Mouse (Mus musculus) hindbrain, postnatal 0 days (tissue): ENCODE measurements around the gene Tbx6. TPM values are rescaled to one million over a fixed set of nuclear protein-coding genes. Genes with fewer than 3 reads are reported as not detected.

Source experiments
- ATAC-seq: fragments of 200-750 bp; cut with Nextera tagmentation; 2 replicates; pipeline ENCODE4 v1.8.0; 2017; ENCODE audit warnings: mild to moderate bottlenecking, moderate TSS enrichment, moderate library complexity
- DNase-seq: peaks from one replicate; pipeline ENCODE4 v3.0.0-alpha.2; 2015; ENCODE audit warnings: low spot score
- H3K27ac ChIP-seq: fragments of 300-500 bp; sonication (generic); 2 replicates; pipeline ENCODE4 v1.5.1; 2014; ENCODE audit warnings: mild to moderate bottlenecking
- H3K27me3 ChIP-seq: fragments of 300-500 bp; sonication (generic); 2 replicates; pipeline ENCODE4 v1.6.1; 2014; ENCODE audit warnings: low read length, mixed read lengths; ENCODE audit not compliant: insufficient read depth
- H3K36me3 ChIP-seq: fragments of 300-500 bp; sonication (generic); 2 replicates; pipeline ENCODE4 v1.6.1; 2014; ENCODE audit warnings: low read length, mixed read lengths; ENCODE audit not compliant: insufficient read depth
- H3K4me1 ChIP-seq: fragments of 300-500 bp; sonication (generic); 2 replicates; pipeline ENCODE4 v1.6.1; 2014; ENCODE audit warnings: antibody characterized with exemption, low read length, mixed read lengths; ENCODE audit not compliant: insufficient read depth
- H3K4me2 ChIP-seq: fragments of 300-500 bp; sonication (generic); 2 replicates; pipeline ENCODE4 v1.6.1; 2014; ENCODE audit warnings: low read depth, mild to moderate bottlenecking, low read length, moderate library complexity, mixed read lengths
- H3K4me3 ChIP-seq: fragments of 300-500 bp; sonication (generic); 2 replicates; pipeline ENCODE4 v1.5.1; 2014; ENCODE audit warnings: low read length
- H3K9ac ChIP-seq: fragments of 300-500 bp; sonication (generic); replicated peaks from 2 replicates; pipeline ENCODE4 v1.6.1; 2014; ENCODE audit warnings: mild to moderate bottlenecking, low read length, moderate library complexity, mixed read lengths
- H3K9me3 ChIP-seq: fragments of 300-500 bp; sonication (generic); 2 replicates; pipeline ENCODE4 v1.6.1; 2016; ENCODE audit warnings: low read length, mixed read lengths
- CTCF ChIP-seq: IDR thresholded peaks from 2 replicates; pipeline ENCODE4 v1.5.1; 2016; ENCODE audit warnings: antibody characterized with exemption, control low read depth, low read depth
- WGBS: fragments of 180-500 bp; shearing (Covaris S2); extraction: QIAGEN DNeasy Blood & Tissue Kit; methylation state at CpG from one replicate; pipeline ENCODE4 v1.1.7; 2014; 5-methylcytosine and 5-hydroxymethylcytosine counted together
- polyA plus RNA-seq: library from polyadenylated mRNA; unstranded; fragments of >200 nt; fragmentation: Nextera tagmentation; extraction: Ambion mirVana; gene quantifications from 2 replicates; pipeline ENCODE4 v1.2.1, GENCODE M21; 2015
- total RNA-seq: library from RNA; depleted of rRNA; stranded (reverse); fragments of >200 nt; gene quantifications from 2 replicates; pipeline ENCODE4 v1.2.3, GENCODE M21; 2014

Tbx6 gene
- total and polyA plus RNA-seq, 2 experiments from 2014 or later = 0.16 to 0.29 TPM

DNA sequence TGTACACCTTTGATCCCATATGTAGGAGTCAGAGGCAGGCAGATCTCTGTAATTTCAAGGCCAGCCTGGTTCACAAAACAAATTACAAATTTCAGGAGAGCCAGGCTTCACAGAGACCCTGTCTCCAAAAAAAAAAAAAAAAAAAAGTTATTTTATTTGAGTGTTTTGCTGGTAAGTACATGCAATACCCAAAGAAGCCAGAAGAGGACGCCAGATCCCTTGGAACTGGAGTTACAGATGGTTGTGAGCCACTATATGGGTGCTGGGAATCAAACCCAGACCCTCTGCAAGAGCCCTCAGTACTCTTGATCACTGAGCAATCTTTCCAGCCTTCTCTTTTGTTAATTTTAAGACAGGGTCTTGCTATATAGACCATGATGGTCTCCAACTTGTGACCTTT lies 37.5 kb downstream of the Tbx6 start:
- Histone ChIP-seq H3K9me3 (no peaks in the 10 kb centered on the region), H3K36me3 (no peaks in the 10 kb centered on the region), H3K27ac (no peak overlapping the region), H3K27me3 (no peaks in the 10 kb centered on the region), H3K4me2 (no peak overlapping the region), H3K9ac (no peak overlapping the region), H3K4me3 (no peak overlapping the region), H3K4me1 (peaks cover 11% of the 10 kb centered on the region)
- TF ChIP-seq CTCF = 0 out of 2 replicates have a peak, but pooled peaks have one; percentile 23
- DNase-seq (no peak), ATAC-seq (no peak)
- WGBS = 32% methylated on average over 1 of the region's 1 CpGs

DNA sequence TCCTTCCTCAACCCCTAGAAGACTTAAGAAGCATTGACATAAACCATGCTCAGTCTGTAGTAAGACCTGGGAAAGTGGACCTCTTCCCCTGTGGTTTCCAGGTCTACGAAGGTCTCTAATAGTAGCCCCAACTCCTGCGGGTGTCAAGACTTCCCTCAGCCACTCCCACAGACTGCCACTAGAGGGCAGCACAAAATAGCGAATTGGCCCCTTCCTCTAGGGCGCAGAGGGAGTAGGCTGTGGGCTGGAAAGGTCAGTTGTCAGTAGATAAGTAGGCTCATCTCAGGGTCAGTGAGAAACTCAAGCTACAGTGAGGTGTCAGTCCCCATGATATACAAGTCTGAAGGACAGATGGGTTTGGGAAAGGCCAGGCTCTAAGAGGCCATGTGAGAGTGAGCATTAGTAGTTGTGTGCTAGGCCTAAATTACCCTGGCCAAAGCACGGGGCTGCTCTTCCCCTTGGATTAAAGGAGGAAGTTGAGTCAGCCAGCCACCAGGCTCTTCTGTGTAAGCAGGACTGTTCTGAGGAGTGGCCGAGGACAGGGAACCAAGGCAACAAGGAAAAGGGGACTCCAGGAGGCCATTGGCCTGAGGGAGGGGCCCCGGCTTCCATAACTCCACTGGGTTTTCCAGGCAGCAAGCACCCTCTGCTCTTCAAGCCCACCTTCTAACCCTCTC lies 40.7 kb downstream of the Tbx6 start:
- H3K4me2 ChIP-seq = peak overlapping the region; percentile 55
- H3K4me3 ChIP-seq = peak overlapping the region; percentile 57; the same call in 1 of the 2 replicates
- H3K9ac ChIP-seq = peak overlapping the region; percentile 77; the same call in 1 of the 2 replicates
- peaks cover 23% of the 10 kb centered on the region for H3K4me1 ChIP-seq
- ATAC-seq (0 out of 2 replicates have a peak, but pooled peaks have one; percentile 18), DNase-seq (peak; percentile 88)
- 25% methylated on average over 7 of the region's 7 CpGs for WGBS
- no peaks in the 10 kb centered on the region for H3K9me3 ChIP-seq
- H3K27me3 ChIP-seq = no peaks in the 10 kb centered on the region
- peak overlapping the region; percentile 86; the same call in 1 of the 2 replicates for H3K27ac ChIP-seq
- peak; percentile 98 for TF ChIP-seq CTCF
- no peaks in the 10 kb centered on the region for H3K36me3 ChIP-seq

DNA sequence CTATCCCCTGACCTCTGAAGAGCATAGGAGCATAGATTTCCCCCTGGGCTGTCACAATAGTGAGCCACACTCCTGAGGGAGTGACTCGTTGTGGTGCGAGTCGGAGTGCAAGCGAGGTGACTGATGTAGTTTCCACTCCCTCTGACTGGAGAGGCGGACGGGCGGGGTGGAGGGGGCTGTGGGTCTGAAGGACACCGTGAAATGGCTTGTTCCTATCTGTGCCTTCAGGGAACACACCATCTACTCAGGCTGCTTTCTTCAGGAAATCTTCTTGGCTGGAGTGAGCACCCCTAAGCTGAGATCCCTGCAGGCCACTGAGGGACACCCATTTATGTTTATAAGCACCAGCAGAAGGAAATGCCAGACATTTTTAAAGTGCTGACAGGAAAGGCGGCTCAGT lies 41.5 kb downstream of the Tbx6 start:
- H3K36me3 ChIP-seq = peaks cover 5% of the 10 kb centered on the region; the same call in 1 of the 2 replicates
- DNase-seq = no peak
- H3K4me1 ChIP-seq = peaks cover 23% of the 10 kb centered on the region
- 13% methylated on average over 9 of the region's 9 CpGs for WGBS
- no peaks in the 10 kb centered on the region for H3K27me3 ChIP-seq
- H3K4me2 ChIP-seq = peak overlapping the region; percentile 55
- H3K9me3 ChIP-seq = no peaks in the 10 kb centered on the region
- H3K27ac ChIP-seq = peak overlapping the region; percentile 86
- H3K9ac ChIP-seq = peak overlapping the region; percentile 77
- no peak for TF ChIP-seq CTCF
- peak overlapping the region; percentile 57 for H3K4me3 ChIP-seq
- ATAC-seq = peak; percentile 22

DNA sequence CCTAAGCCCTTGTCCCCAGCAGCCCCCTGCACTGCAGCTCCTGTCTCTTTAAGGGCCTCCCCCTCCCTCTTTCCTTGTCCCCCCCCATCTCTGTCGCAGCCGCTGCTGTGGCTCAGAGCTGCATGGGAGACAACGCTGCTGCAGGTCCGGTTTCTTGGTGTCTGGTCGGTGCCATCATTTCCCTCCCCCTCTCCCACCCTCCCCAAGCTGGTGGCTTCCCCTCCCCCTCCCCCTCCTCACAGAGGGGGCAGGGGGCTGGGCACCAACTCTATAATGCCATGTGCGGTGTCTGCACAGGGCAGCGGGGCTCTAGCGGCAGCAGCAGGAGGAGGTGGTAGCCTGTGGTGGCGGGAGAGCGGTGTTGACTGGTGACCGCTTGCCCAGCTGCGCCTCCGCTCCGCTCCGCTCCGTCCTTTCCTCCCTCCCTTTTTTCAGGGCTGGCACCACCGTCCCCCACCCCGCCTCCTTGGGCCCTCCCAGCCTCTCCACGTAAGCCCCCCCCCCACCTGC lies 42.0 kb downstream of the Tbx6 start:
- 1% methylated on average over 15 of the region's 19 CpGs for WGBS
- H3K27ac ChIP-seq = peak overlapping the region; percentile 86
- peaks cover 23% of the 10 kb centered on the region for H3K4me1 ChIP-seq
- DNase-seq (peak; percentile 74), ATAC-seq (peak; percentile 84)
- peaks cover 5% of the 10 kb centered on the region; the same call in 1 of the 2 replicates for H3K36me3 ChIP-seq
- H3K9me3 ChIP-seq = no peaks in the 10 kb centered on the region
- no peak for TF ChIP-seq CTCF
- peak overlapping the region; percentile 77 for H3K9ac ChIP-seq
- no peaks in the 10 kb centered on the region for H3K27me3 ChIP-seq
- peak overlapping the region; percentile 55 for H3K4me2 ChIP-seq
- peak overlapping the region; percentile 57 for H3K4me3 ChIP-seq

DNA sequence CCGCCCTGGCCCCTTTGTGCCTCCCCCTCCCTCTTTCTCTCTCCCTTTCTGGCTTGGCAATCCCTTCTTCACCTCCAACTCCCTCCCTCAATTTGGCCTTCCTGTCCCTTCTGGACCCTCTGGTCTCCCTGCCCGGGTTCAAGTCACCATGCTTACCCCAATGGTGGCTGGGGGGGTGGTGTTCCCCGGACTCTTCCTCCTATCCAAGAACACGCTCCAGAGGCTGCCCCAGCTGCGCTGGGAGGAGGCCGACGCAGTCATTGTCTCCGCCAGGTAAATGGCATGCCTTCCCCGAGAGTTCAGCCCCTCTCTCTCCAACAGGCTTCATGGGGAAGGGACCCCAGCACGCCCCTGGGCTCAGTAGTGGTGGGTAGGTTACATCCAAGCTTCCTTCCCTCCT lies 42.7 kb downstream of the Tbx6 start:
- peak overlapping the region; percentile 55 for H3K4me2 ChIP-seq
- H3K9me3 ChIP-seq = no peaks in the 10 kb centered on the region
- peak overlapping the region; percentile 77 for H3K9ac ChIP-seq
- H3K27ac ChIP-seq = peak overlapping the region; percentile 86
- no peaks in the 10 kb centered on the region for H3K27me3 ChIP-seq
- peaks cover 5% of the 10 kb centered on the region; the same call in 1 of the 2 replicates for H3K36me3 ChIP-seq
- H3K4me1 ChIP-seq = peaks cover 23% of the 10 kb centered on the region
- DNase-seq (no peak), ATAC-seq (peak; percentile 13; the same call in 1 of the 2 replicates)
- 8% methylated on average over 10 of the region's 10 CpGs for WGBS
- TF ChIP-seq CTCF = no peak
- H3K4me3 ChIP-seq = peak overlapping the region; percentile 57

DNA sequence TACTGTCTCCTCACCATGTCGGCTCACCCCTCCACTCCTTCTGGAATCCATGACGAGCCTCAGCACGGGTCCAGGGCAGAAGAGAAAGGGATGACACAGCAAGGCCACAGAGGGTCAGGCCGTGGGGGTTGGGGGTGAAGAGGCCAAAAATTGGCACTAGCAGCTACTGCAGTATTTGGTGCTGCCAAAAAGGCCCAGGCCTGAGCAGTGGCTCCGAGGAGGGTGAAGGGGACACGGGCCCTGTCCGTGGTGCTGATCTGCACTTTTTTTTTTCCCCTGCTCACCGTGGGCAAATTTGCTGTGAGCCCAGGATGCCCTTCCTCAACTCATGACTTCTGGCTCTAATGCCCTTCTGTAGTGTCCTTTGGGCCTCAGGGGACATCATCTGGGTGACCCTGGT lies 44.1 kb downstream of the Tbx6 start:
- H3K27me3 ChIP-seq = no peaks in the 10 kb centered on the region
- DNase-seq (no peak), ATAC-seq (no peak)
- no peak overlapping the region for H3K4me3 ChIP-seq
- H3K9me3 ChIP-seq = no peaks in the 10 kb centered on the region
- H3K4me1 ChIP-seq = peaks cover 23% of the 10 kb centered on the region
- no peak overlapping the region for H3K27ac ChIP-seq
- TF ChIP-seq CTCF = no peak
- H3K4me2 ChIP-seq = 0 out of 2 replicates have a peak overlapping the region, but pooled peaks have one; percentile 14
- H3K9ac ChIP-seq = no peak overlapping the region
- peaks cover 5% of the 10 kb centered on the region; the same call in 1 of the 2 replicates for H3K36me3 ChIP-seq
- 17% methylated on average over 8 of the region's 8 CpGs for WGBS

DNA sequence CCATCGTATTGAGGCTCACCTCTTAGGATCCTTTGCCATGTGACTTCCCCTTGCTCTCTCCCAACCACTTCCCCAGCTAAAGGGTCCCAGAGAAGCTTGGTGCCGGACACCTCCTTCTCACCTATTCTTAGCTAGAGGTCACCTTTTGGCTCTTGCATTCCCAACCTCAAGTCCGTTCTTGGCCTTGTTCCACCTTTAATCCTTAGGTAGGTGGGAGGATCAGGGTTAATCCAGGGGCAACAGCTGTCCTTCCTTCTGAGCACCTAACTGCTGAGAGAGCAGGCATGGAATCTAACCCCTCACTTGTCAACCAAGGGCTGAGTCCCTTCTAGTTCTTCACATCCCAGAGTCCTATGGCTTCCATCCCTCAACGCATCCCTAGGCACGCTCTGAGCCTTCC lies 44.7 kb downstream of the Tbx6 start:
- ATAC-seq (no peak), DNase-seq (no peak)
- 73% methylated on average over 5 of the region's 5 CpGs for WGBS
- H3K4me3 ChIP-seq = no peak overlapping the region
- no peak for TF ChIP-seq CTCF
- peaks cover 5% of the 10 kb centered on the region; the same call in 1 of the 2 replicates for H3K36me3 ChIP-seq
- H3K4me1 ChIP-seq = peaks cover 23% of the 10 kb centered on the region
- no peaks in the 10 kb centered on the region for H3K27me3 ChIP-seq
- H3K27ac ChIP-seq = no peak overlapping the region
- H3K9ac ChIP-seq = no peak overlapping the region
- no peak overlapping the region for H3K4me2 ChIP-seq
- H3K9me3 ChIP-seq = no peaks in the 10 kb centered on the region
